Mouse (Mus musculus): ENCODE data around the gene Coa5. TPM values are rescaled to one million over a fixed set of nuclear protein-coding genes. Genes with fewer than 3 reads are reported as not detected.

Coa5 gene
- total and polyA plus RNA-seq, 2 experiments from 2014 or later: 42.9 to 50.4 TPM

GRCm38 (mm10) chr1:37376177-37376576 lies 53.7 kb downstream of the Coa5 start:
- no peak overlapping the region for H3K9ac ChIP-seq (replicated peaks; ENCODE audit: low read length, poor library complexity, severe bottlenecking)

GRCm38 (mm10) chr1:37368768-37369385 lies 61.0 kb downstream of the Coa5 start:
- no peak overlapping the region for H3K9ac ChIP-seq (replicated peaks; ENCODE audit: low read length, poor library complexity, severe bottlenecking)
- H3K4me2 ChIP-seq (ENCODE audit: low read depth, low read length, poor library complexity, severe bottlenecking): no peak overlapping the region
- no peaks in the 10 kb centered on the region for H3K4me1 ChIP-seq (ENCODE audit: insufficient read depth, low read length)
- no peaks in the 10 kb centered on the region for H3K9me3 ChIP-seq (ENCODE audit: low read length)
- H3K27me3 ChIP-seq (ENCODE audit: insufficient read depth, low read length): no peaks in the 10 kb centered on the region
- 87% methylated on average over 7 of the region's 7 CpGs for WGBS
- no peak overlapping the region for H3K4me3 ChIP-seq (ENCODE audit: low read depth, low read length)
- peaks cover 85% of the 10 kb centered on the region for H3K36me3 ChIP-seq (ENCODE audit: insufficient read depth, low read length)
- no peak overlapping the region for H3K27ac ChIP-seq (ENCODE audit: low read depth, low read length)
- no peak for DNase-seq (ENCODE audit: low spot score)
- no peak for ATAC-seq (ENCODE audit: low FRiP score)
- TF ChIP-seq CTCF (IDR thresholded peaks at IDR 0.05): no peak

More at GRCm38 (mm10) chr1:37376177-37376576, 53.7 kb downstream of the Coa5 start:
- Histone ChIP-seq H3K4me3 (ENCODE audit: low read depth, low read length) (no peak overlapping the region), H3K27me3 (ENCODE audit: insufficient read depth, low read length) (no peaks in the 10 kb centered on the region), H3K9me3 (ENCODE audit: low read length) (no peaks in the 10 kb centered on the region), H3K27ac (ENCODE audit: low read depth, low read length) (no peak overlapping the region), H3K4me2 (ENCODE audit: low read depth, low read length, poor library complexity, severe bottlenecking) (no peak overlapping the region), H3K4me1 (ENCODE audit: insufficient read depth, low read length) (no peaks in the 10 kb centered on the region), H3K36me3 (ENCODE audit: insufficient read depth, low read length) (peaks cover 73% of the 10 kb centered on the region)
- ATAC-seq (ENCODE audit: low FRiP score): no peak
- 95% methylated on average over 8 of the region's 8 CpGs for WGBS
- TF ChIP-seq CTCF (IDR thresholded peaks at IDR 0.05): no peak
- DNase-seq (ENCODE audit: low spot score): no peak

GRCm38 (mm10) chr1:37368125-37368524 lies 61.8 kb downstream of the Coa5 start:
- ATAC-seq (ENCODE audit: low FRiP score) (no peak), DNase-seq (ENCODE audit: low spot score) (no peak)
- no peaks in the 10 kb centered on the region for H3K9me3 ChIP-seq (ENCODE audit: low read length)
- no peak overlapping the region for H3K4me2 ChIP-seq (ENCODE audit: low read depth, low read length, poor library complexity, severe bottlenecking)
- no peak overlapping the region for H3K27ac ChIP-seq (ENCODE audit: low read depth, low read length)
- H3K36me3 ChIP-seq (ENCODE audit: insufficient read depth, low read length): peaks cover 78% of the 10 kb centered on the region
- no peak overlapping the region for H3K9ac ChIP-seq (replicated peaks; ENCODE audit: low read length, poor library complexity, severe bottlenecking)
- no peaks in the 10 kb centered on the region for H3K27me3 ChIP-seq (ENCODE audit: insufficient read depth, low read length)
- 98% methylated on average over 10 of the region's 10 CpGs for WGBS
- no peak for TF ChIP-seq CTCF (IDR thresholded peaks at IDR 0.05)
- no peak overlapping the region for H3K4me3 ChIP-seq (ENCODE audit: low read depth, low read length)
- no peaks in the 10 kb centered on the region for H3K4me1 ChIP-seq (ENCODE audit: insufficient read depth, low read length)

Other genes with a start within 250 kb of the Coa5 start
- gene Cnga3, start 215.7 kb downstream of the Coa5 start, total RNA-seq (2014; rRNA removed): 0.71 and 0.90 TPM in 2 replicates
- 0.42 and 0.62 TPM in 2 replicates for gene Cnga3, start 215.7 kb downstream of the Coa5 start, polyA plus RNA-seq (2015; fragmentation: Nextera tagmentation; extraction: Ambion mirVana)
- gene Inpp4a, start 130.2 kb downstream of the Coa5 start, total RNA-seq (2014; rRNA removed): 48.8 and 64.1 TPM in 2 replicates
- 82.9 and 85.8 TPM in 2 replicates for gene Inpp4a, start 130.2 kb downstream of the Coa5 start, polyA plus RNA-seq (2015; fragmentation: Nextera tagmentation; extraction: Ambion mirVana)
- 62.4 and 98.7 TPM in 2 replicates for gene Unc50, start within 50 bp of the Coa5 start, total RNA-seq (2014; rRNA removed)
- 131 and 134 TPM in 2 replicates for gene Unc50, start within 50 bp of the Coa5 start, polyA plus RNA-seq (2015; fragmentation: Nextera tagmentation; extraction: Ambion mirVana)
- gene Mgat4a, start 110.9 kb upstream of the Coa5 start, total RNA-seq (2014; rRNA removed): 27.8 and 28.1 TPM in 2 replicates
- 8.1 and 9.2 TPM in 2 replicates for gene Mgat4a, start 110.9 kb upstream of the Coa5 start, polyA plus RNA-seq (2015; fragmentation: Nextera tagmentation; extraction: Ambion mirVana)